Mouse (Mus musculus) hindbrain, embryonic 16.5 days (tissue): Measurements from ENCODE around the gene Nol12. TPM values are rescaled to one million over a fixed set of nuclear protein-coding genes. Genes with fewer than 3 reads are reported as not detected.

Experiments used
- ATAC-seq: fragments of 200-750 bp; cut with Nextera tagmentation; 2 replicates; pipeline ENCODE4 v1.8.0; 2017; ENCODE audit warnings: moderate TSS enrichment, moderate library complexity
- H3K27ac ChIP-seq: fragments of 300-500 bp; sonication (generic); 2 replicates; pipeline ENCODE4 v1.5.1; 2014; ENCODE audit warnings: low read depth, mild to moderate bottlenecking, control low read depth, low read length, moderate library complexity
- H3K27me3 ChIP-seq: fragments of 300-500 bp; sonication (generic); replicated peaks from 2 replicates; pipeline ENCODE4 v1.6.1; 2014; ENCODE audit warnings: low read length; ENCODE audit not compliant: control insufficient read depth, insufficient read depth
- H3K36me3 ChIP-seq: fragments of 300-500 bp; sonication (generic); 2 replicates; pipeline ENCODE4 v1.6.1; 2014; ENCODE audit warnings: mild to moderate bottlenecking, low read length, moderate library complexity, mixed read lengths; ENCODE audit not compliant: control insufficient read depth, insufficient read depth
- H3K4me1 ChIP-seq: fragments of 300-500 bp; sonication (generic); 2 replicates; pipeline ENCODE4 v1.6.1; 2014; ENCODE audit warnings: low read depth, low read length; ENCODE audit not compliant: control insufficient read depth, insufficient read depth
- H3K4me2 ChIP-seq: fragments of 300-500 bp; sonication (generic); 2 replicates; pipeline ENCODE4 v1.6.1; 2014; ENCODE audit warnings: mild to moderate bottlenecking, low read length, control low read depth, moderate library complexity
- H3K4me3 ChIP-seq: fragments of 300-500 bp; sonication (generic); 2 replicates; pipeline ENCODE4 v1.5.1; 2014; ENCODE audit warnings: mild to moderate bottlenecking, low read length, control low read depth, moderate library complexity
- H3K9ac ChIP-seq: fragments of 300-500 bp; sonication (generic); 2 replicates; pipeline ENCODE4 v1.6.1; 2014; ENCODE audit warnings: low read depth, mild to moderate bottlenecking, control low read depth, low read length, moderate library complexity
- H3K9me3 ChIP-seq: fragments of 300-500 bp; sonication (generic); 2 replicates; pipeline ENCODE4 v1.6.1; 2014; ENCODE audit warnings: mild to moderate bottlenecking, low read length, moderate library complexity; ENCODE audit not compliant: control insufficient read depth
- WGBS: fragments of 180-500 bp; shearing (Covaris S2); extraction: QIAGEN DNeasy Blood & Tissue Kit; methylation state at CpG from one replicate; pipeline ENCODE4 v1.1.7; 2014; 5-methylcytosine and 5-hydroxymethylcytosine counted together
- polyA plus RNA-seq: library from polyadenylated mRNA; unstranded; fragments of >200 nt; fragmentation: Nextera tagmentation; extraction: Ambion mirVana; gene quantifications from 2 replicates; pipeline ENCODE4 v1.2.1, GENCODE M21; 2015

Gene Nol12
- polyA plus RNA-seq: 63.6 and 68.1 TPM in 2 replicates

DNA sequence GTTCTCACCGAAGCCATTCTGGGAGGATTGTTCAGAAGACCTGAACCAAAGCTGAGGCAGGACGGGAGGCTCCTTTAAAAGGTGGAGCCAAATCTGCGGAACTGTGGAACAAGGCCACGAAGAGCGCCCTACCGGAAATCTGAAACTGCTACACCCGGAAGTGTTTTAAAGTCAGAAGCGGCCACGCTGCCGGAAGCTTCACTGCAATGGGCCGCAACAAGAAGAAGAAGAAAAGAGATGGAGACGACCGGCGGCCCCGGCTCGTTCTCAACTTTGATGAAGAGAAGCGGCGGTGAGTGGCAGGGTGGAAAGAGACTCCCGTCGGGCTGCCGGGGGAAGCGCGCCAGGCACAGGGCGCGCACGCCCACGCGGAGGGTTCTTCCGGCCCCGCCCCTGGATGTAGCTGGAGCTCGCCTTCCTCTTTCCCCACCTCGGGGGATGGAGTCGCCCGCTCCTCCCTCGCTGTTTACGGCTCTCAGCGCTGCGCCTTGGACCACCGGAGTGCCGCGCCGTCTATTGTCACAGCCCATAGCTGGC lies at the start of gene Nol12:
Gene Nol12 (plus strand): TSS at position 150 of the 537 bp plus-strand sequence.
- Histone ChIP-seq H3K36me3 (peaks cover 7% of the 10 kb centered on the region; the same call in 1 of the 2 replicates), H3K4me2 (peak within 1 kb of the TSS; percentile 66), H3K9ac (peak within 1 kb of the TSS; percentile 78), H3K27ac (peak within 1 kb of the TSS; percentile 83), H3K27me3 (no peaks in the 10 kb centered on the region), H3K4me1 (peaks cover 13% of the 10 kb centered on the region), H3K4me3 (peak within 1 kb of the TSS; percentile 81), H3K9me3 (no peaks in the 10 kb centered on the region)
- ATAC-seq: peak; percentile 94
- WGBS: under 1% methylated on average over 42 of the region's 42 CpGs

DNA sequence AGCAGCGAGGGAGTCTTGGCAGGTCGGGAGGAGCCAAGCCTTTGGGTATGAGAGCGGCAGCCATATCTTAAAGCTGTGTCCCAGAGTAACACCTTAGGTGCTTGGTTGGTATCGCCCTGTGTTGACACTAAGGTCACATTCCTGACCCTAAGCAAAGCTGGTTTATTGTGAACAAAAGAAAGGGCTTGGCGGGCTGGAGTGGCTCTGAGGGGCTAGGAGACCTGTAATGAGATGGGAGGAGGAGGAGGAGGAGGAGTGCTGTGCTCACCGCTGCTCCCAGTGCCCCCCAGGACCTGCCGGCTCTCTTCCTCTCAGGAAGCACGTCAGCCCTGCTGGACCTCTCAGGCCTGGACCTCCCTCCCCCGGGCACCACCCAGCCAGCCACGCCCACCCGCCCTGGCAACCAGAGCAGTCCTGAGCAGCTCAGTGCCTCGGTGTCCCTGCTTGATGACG lies 45.3 kb upstream of the Nol12 start:
- no peak overlapping the region for H3K27ac ChIP-seq
- H3K9me3 ChIP-seq: no peaks in the 10 kb centered on the region
- no peak overlapping the region for H3K9ac ChIP-seq
- peaks cover 35% of the 10 kb centered on the region for H3K36me3 ChIP-seq
- H3K4me3 ChIP-seq: no peak overlapping the region
- no peaks in the 10 kb centered on the region for H3K27me3 ChIP-seq
- no peak overlapping the region for H3K4me2 ChIP-seq
- 35% methylated on average over 13 of the region's 13 CpGs for WGBS
- no peaks in the 10 kb centered on the region for H3K4me1 ChIP-seq
- no peak for ATAC-seq

DNA sequence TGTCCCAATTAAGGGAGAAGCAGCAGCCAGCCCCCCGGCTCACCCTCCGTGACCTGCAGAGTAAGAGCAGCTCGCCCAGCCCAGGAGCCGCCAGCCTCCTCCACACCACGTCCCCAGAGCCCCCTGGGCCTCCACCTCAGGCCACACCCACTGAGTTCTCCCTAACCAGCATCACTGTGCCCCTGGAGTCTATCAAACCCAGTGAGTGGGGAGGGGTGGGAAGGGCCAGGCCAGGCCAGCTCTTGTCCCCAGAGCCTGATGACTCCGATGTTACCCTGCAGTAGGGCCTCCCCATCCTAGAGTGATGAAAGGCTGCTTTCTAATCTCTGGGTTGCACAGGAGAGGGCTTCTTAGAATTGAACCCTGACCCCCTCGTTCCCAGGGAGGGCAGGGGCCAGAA lies 42.3 kb upstream of the Nol12 start:
- H3K27ac ChIP-seq: no peak overlapping the region

DNA sequence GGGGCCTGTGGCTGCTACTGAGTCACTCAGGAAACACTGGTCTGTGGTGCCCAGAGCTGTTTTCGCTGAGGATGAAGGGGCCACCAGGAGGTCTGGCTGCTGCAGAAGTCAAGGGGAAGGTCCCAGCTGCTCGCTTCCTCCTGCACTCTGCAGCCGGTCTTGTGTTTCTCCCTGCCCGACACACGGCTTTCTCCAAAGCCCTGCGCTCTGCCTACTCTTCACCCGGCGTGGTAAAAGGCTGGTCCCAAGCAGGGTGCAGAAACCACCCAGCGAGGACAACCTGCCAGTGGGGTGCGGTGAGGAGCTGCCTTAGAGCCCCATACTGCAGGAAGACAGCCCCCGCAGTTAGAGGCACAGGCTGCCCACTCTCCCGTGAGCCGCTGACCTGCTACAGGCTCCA lies 40.0 kb upstream of the Nol12 start:
- Histone ChIP-seq H3K27me3 (no peaks in the 10 kb centered on the region), H3K4me1 (peaks cover 1% of the 10 kb centered on the region; the same call in 1 of the 2 replicates), H3K36me3 (peaks cover 18% of the 10 kb centered on the region), H3K4me3 (no peak overlapping the region), H3K27ac (0 out of 2 replicates have a peak overlapping the region, but pooled peaks have one; percentile 6), H3K9me3 (no peaks in the 10 kb centered on the region), H3K9ac (peak overlapping the region; percentile 22), H3K4me2 (no peak overlapping the region)
- 79% methylated on average over 13 of the region's 13 CpGs for WGBS
- no peak for ATAC-seq

More for the DNA sequence above, 42.3 kb upstream of the Nol12 start:
- no peak overlapping the region for H3K4me3 ChIP-seq
- H3K4me2 ChIP-seq: no peak overlapping the region
- WGBS: 69% methylated on average over 7 of the region's 7 CpGs
- H3K9ac ChIP-seq: no peak overlapping the region
- H3K9me3 ChIP-seq: no peaks in the 10 kb centered on the region
- H3K27me3 ChIP-seq: no peaks in the 10 kb centered on the region
- no peak for ATAC-seq
- H3K36me3 ChIP-seq: peaks cover 20% of the 10 kb centered on the region
- no peaks in the 10 kb centered on the region for H3K4me1 ChIP-seq

DNA sequence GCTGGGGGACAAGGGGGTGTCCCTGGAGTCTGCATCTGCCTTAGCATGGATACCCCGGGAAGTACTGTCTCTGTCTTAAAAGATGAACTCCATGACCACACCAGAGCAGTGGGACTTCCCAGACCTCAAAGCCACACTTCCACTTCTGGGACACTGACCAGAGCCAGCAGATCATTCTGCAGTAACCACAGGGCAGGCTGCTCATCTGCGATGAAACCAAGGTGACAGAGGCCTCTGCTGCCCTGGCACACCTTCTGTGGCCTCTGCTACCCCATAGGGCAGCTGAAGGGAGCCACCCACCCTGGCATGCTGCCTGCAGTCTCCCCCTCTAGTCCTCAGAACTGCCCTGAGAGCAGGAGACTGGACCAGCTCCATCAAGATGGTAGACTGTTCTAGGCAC lies 39.0 kb upstream of the Nol12 start:
- Histone ChIP-seq H3K9ac (no peak overlapping the region), H3K27ac (no peak overlapping the region), H3K4me1 (peaks cover 11% of the 10 kb centered on the region), H3K9me3 (no peaks in the 10 kb centered on the region), H3K4me2 (no peak overlapping the region), H3K27me3 (peaks cover 7% of the 10 kb centered on the region), H3K36me3 (peaks cover 16% of the 10 kb centered on the region), H3K4me3 (no peak overlapping the region)
- 76% methylated on average over 2 of the region's 2 CpGs for WGBS
- ATAC-seq: no peak

DNA sequence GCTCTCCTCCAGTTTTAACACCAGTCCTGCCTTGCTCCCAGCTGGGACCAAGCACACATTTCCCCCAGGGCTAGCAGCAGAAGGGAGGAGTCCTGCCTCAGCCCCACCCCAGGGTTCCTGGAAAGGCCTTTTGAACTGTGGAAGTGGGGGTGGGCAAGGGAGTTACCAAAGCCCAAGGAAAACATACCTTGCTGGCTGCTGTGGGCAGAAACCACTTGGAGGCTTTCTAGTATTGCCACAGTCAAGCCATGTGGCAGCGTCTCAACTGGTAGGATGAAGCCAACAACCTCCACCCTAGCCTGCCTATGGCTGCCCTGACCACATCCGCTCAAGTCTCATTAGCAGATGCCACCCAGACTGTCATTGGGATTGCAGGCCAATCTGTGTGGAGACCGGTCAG lies 38.6 kb upstream of the Nol12 start:
- Histone ChIP-seq H3K27me3 (peaks cover 10% of the 10 kb centered on the region), H3K27ac (no peak overlapping the region), H3K36me3 (peaks cover 14% of the 10 kb centered on the region), H3K4me1 (peaks cover 12% of the 10 kb centered on the region), H3K9ac (no peak overlapping the region), H3K4me2 (no peak overlapping the region), H3K4me3 (no peak overlapping the region), H3K9me3 (no peaks in the 10 kb centered on the region)
- WGBS: 83% methylated on average over 3 of the region's 3 CpGs
- ATAC-seq: no peak

DNA sequence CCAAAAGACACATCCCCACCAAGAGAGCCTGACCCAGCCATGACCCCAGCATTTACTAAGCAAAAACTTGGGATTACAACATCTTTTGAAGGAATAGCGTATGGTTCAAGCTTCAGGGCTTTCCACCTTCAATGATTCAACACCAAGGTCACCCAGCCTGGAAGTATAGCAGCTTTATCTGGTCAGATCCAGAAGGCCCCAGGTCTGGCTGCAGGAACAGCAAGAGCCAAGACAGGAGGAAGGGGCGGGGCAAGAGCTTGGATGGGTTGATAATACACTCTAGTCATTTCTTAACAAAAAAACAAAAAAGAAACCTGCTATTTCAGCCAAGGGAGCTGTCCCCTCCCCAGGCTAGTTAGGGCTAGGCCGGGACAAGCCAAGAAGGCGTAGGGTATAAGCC lies 37.2 kb upstream of the Nol12 start:
- peaks cover 3% of the 10 kb centered on the region; the same call in 1 of the 2 replicates for H3K36me3 ChIP-seq
- 92% methylated on average over 4 of the region's 4 CpGs for WGBS
- H3K27ac ChIP-seq: no peak overlapping the region
- H3K4me2 ChIP-seq: no peak overlapping the region
- no peak for ATAC-seq
- no peaks in the 10 kb centered on the region for H3K9me3 ChIP-seq
- H3K4me3 ChIP-seq: no peak overlapping the region
- H3K4me1 ChIP-seq: peaks cover 12% of the 10 kb centered on the region
- peaks cover 10% of the 10 kb centered on the region for H3K27me3 ChIP-seq
- no peak overlapping the region for H3K9ac ChIP-seq

DNA sequence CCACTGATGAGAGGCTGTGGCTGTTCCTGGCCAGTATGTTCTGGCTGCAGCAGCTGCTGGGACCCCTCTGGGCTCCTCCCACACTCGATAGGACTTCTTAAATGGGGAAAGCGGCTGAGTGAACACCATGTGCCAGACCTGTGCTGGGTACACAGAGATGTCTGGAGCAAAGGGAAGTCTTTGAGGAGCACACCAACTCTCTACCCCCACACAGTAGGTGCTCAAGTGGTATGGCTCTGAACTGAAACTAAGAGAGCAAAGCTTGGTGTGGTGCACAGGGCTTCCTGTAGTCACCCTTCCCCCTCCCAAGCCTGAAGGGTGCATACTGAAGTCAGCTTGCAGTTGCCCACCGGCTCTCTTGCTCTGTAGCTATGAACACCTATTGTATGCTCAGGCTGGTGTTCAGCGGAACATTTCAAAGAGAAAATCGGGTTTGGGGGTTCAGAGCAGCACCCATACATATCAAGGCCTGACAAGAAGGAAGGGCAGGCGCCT lies 36.2 kb upstream of the Nol12 start:
- H3K4me3 ChIP-seq: no peak overlapping the region
- no peak overlapping the region for H3K4me2 ChIP-seq
- ATAC-seq: no peak
- H3K9ac ChIP-seq: no peak overlapping the region
- H3K9me3 ChIP-seq: no peaks in the 10 kb centered on the region
- H3K4me1 ChIP-seq: peaks cover 12% of the 10 kb centered on the region
- H3K27me3 ChIP-seq: peaks cover 10% of the 10 kb centered on the region
- H3K36me3 ChIP-seq: no peaks in the 10 kb centered on the region
- H3K27ac ChIP-seq: no peak overlapping the region
- WGBS: 55% methylated on average over 6 of the region's 6 CpGs

DNA sequence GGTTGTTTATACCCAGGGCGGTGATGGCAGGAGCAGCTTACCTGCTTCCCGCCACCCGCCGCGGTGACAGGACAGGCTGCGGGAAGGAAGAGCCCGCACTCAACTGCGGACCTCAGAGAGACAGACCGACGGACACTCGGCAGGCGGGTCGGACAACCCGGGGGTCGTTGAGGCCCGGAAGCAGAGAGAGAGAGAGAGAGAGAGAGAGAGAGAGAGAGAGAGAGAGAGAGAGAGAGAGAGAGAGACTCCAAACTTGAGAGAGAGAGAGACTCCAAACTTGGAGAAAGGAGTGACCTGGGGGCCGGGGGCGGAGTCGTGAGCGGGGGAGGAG lies 35.4 kb upstream of the Nol12 start, which contains the start of gene Gm49510:
Gene Gm49510 (plus strand): TSS at position 259 of the 331 bp plus-strand sequence.
- H3K4me3 ChIP-seq: peak within 1 kb of the TSS; percentile 61
- 3% methylated on average over 20 of the region's 20 CpGs for WGBS
- H3K27me3 ChIP-seq: peaks cover 10% of the 10 kb centered on the region
- no peaks in the 10 kb centered on the region for H3K36me3 ChIP-seq
- peak within 1 kb of the TSS; percentile 98 for H3K4me2 ChIP-seq
- H3K9me3 ChIP-seq: no peaks in the 10 kb centered on the region
- peaks cover 12% of the 10 kb centered on the region for H3K4me1 ChIP-seq
- H3K27ac ChIP-seq: no peak within 1 kb of the TSS
- no peak for ATAC-seq
- H3K9ac ChIP-seq: peak within 1 kb of the TSS; percentile 74
